Mouse (Mus musculus): ENCODE measurements around the gene Kcnn4. TPM values are rescaled to one million over a fixed set of nuclear protein-coding genes. Genes with fewer than 3 reads are reported as not detected.

Kcnn4 gene
- polyA plus RNA-seq, 1 experiment from 2014 or later, result 127 TPM

DNA sequence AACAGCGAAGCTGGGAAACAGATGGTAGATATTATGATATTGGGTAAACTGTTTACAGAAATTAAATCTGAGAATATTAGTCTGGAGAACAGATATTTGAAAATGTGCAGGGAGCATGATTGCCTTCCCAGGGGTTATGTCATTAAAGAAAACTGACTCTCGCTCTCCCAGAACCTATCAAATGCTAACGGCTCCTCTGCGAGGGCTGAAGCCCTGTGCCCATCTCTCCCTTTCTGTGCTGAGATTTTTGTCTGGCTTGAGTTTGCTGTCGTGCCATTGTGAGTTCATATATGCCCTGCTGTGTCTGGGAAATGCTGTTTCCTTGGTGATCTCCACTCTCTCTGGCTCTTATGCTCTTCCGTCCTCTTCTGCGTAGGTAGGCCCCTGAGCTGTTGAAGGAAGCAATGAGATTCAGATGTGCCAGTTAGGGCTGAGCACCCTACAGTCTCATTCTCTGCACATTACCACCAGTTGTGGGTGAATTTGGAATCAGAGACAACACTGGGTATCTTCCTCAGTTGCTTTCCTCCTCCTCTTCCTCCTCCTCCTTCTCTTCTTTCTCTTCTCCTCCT is 26.3 kb upstream of the Kcnn4 start:
- Histone ChIP-seq H3K4me2 (no peak overlapping the region), H3K27me3 (0 out of 2 replicates have a peak, but pooled peaks cover under 1% of the 10 kb centered on the region), H3K4me1 (replicated peaks) (no peaks in the 10 kb centered on the region), H3K36me3 (replicated peaks) (no peaks in the 10 kb centered on the region), H3K9ac (no peak overlapping the region), H3K9me3 (replicated peaks) (no peaks in the 10 kb centered on the region), H3K4me3 (replicated peaks) (no peak overlapping the region), H3K27ac (replicated peaks) (no peak overlapping the region)
- no peak for ATAC-seq (ENCODE audit: insufficient read depth)
- 60% methylated on average over 7 of the region's 7 CpGs for WGBS (ENCODE audit: insufficient replicate concordance)

DNA sequence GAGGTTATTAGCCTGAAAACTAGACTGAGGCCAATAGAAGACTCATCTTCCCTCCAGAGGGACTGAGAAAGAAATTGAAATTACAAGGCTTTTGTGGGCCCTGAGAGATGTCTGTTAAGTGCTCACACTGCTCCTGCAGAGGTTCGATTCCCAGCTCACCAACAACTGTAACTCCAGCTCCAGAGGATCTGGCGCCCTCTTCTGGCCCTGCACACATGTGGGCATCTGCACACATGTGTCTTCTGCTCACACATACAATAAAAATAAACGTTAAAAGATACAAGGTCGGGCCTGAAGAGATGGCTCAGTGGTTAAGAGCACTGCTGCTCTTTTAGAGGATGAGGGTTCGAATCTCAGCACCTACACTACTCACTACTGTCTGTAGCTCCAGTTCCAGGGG is 23.6 kb upstream of the Kcnn4 start:
- H3K36me3 ChIP-seq (replicated peaks), result no peaks in the 10 kb centered on the region
- H3K9ac ChIP-seq, result no peak overlapping the region
- no peak overlapping the region for H3K4me2 ChIP-seq
- peaks cover 5% of the 10 kb centered on the region; the same call in 1 of the 2 replicates for H3K27me3 ChIP-seq
- 50% methylated on average over 5 of the region's 5 CpGs for WGBS (ENCODE audit: insufficient replicate concordance)
- no peak for ATAC-seq (ENCODE audit: insufficient read depth)
- H3K27ac ChIP-seq (replicated peaks), result no peak overlapping the region
- H3K9me3 ChIP-seq (replicated peaks), result no peaks in the 10 kb centered on the region
- H3K4me3 ChIP-seq (replicated peaks), result no peak overlapping the region
- no peaks in the 10 kb centered on the region for H3K4me1 ChIP-seq (replicated peaks)

DNA sequence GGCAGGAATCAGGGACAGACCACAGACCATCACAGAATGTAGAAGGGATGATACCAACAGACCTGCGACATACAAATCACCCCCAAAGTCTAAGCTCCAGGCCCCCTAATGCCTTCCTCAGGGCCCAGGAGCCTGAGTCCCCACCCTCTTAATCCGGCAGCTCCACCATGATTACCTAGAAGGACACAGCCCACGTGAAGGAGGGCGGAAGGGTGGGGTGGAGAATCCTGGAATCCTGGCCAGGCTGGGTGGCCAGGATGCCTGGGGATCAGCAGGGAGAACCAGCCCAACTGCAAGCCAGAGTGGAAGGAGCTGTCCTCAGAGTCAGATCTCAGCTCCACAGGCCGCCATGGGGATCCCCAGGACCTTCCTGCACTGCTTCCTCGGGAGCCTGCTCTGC is 21.2 kb upstream of the Kcnn4 start, which contains the start of gene Lypd5:
Lypd5 (plus strand) TSS at position 301 of the 400 bp plus-strand sequence.
- no peaks in the 10 kb centered on the region for H3K9me3 ChIP-seq (replicated peaks)
- H3K9ac ChIP-seq, result no peak within 1 kb of the TSS
- H3K27ac ChIP-seq (replicated peaks), result no peak within 1 kb of the TSS
- H3K4me2 ChIP-seq, result no peak within 1 kb of the TSS
- H3K4me1 ChIP-seq (replicated peaks), result no peaks in the 10 kb centered on the region
- peaks cover 10% of the 10 kb centered on the region; the same call in 1 of the 2 replicates for H3K27me3 ChIP-seq
- H3K4me3 ChIP-seq (replicated peaks), result no peak within 1 kb of the TSS
- 26% methylated on average over 6 of the region's 6 CpGs for WGBS (ENCODE audit: insufficient replicate concordance)
- no peaks in the 10 kb centered on the region for H3K36me3 ChIP-seq (replicated peaks)
- no peak for ATAC-seq (ENCODE audit: insufficient read depth)

DNA sequence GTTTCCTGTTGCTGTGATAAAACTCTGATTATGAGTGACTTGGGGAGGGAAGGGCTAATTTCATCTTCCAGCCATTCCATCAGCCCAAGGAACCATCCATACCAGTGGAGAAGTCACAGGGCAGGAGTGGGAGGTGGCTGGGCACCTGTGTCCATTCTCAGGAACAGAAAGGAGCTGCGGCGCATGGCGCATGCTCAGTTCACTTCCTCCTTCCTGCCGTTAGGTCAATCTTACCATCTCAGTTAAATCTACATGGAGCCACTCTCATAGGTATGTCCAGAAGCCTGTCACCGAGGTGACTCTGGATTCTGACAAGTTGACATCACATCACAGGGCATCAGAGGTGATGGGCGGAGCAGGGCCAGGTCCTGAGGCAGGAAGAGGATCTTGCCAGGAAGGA is 14.4 kb upstream of the Kcnn4 start:
- no peak overlapping the region for H3K9ac ChIP-seq
- no peak overlapping the region for H3K4me3 ChIP-seq (replicated peaks)
- WGBS (ENCODE audit: insufficient replicate concordance), result 61% methylated on average over 6 of the region's 6 CpGs
- H3K4me2 ChIP-seq, result no peak overlapping the region
- H3K36me3 ChIP-seq (replicated peaks), result no peaks in the 10 kb centered on the region
- no peak overlapping the region for H3K27ac ChIP-seq (replicated peaks)
- no peaks in the 10 kb centered on the region for H3K9me3 ChIP-seq (replicated peaks)
- no peaks in the 10 kb centered on the region for H3K4me1 ChIP-seq (replicated peaks)
- ATAC-seq (ENCODE audit: insufficient read depth), result no peak
- H3K27me3 ChIP-seq, result 0 out of 2 replicates have a peak, but pooled peaks cover 5% of the 10 kb centered on the region

DNA sequence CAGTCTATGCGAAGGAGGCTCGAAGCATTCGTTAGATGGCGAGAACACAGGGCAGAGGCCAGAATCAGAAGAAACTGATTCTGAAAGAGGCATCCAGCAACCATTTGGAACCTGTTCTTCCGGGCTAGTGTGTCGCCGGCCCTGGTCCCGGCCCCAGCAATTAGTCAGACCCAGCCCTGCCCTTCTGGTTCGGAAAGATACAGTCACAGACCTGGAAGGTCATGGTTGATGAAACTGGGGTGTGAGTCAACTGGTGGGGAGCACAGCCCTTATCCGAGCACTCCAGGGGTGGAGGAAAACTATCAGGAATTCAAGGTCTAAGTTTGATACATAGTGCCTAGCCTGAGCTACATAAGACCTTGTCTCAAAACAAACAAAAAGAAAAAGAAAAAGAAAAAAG is 14.0 kb upstream of the Kcnn4 start:
- Histone ChIP-seq H3K4me1 (replicated peaks) (no peaks in the 10 kb centered on the region), H3K4me3 (replicated peaks) (no peak overlapping the region), H3K27me3 (0 out of 2 replicates have a peak, but pooled peaks cover 5% of the 10 kb centered on the region), H3K36me3 (replicated peaks) (no peaks in the 10 kb centered on the region), H3K9me3 (replicated peaks) (no peaks in the 10 kb centered on the region), H3K9ac (no peak overlapping the region), H3K4me2 (no peak overlapping the region), H3K27ac (replicated peaks) (no peak overlapping the region)
- no peak for ATAC-seq (ENCODE audit: insufficient read depth)
- 61% methylated on average over 10 of the region's 10 CpGs for WGBS (ENCODE audit: insufficient replicate concordance)

DNA sequence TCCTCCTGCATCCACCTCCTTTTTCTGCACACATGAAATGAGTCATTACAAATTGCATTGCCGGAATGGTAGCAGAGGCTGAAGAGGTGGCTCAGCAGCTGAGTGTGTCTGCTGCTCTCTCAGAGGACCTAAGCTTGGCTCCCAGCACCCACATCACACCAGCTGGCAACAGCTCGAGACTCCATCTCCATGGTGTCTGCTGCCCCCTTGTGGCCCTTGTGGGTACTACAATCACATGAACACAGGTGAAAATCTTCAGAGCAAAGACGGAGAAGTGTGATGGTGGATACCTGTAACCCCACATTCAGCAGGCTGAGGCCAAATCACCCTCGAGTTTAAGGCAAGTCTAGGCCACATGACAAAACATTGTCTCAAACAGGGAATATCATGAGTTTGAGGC is 12.2 kb upstream of the Kcnn4 start:
- Histone ChIP-seq H3K27me3 (peaks cover 7% of the 10 kb centered on the region; the same call in 1 of the 2 replicates), H3K36me3 (replicated peaks) (no peaks in the 10 kb centered on the region), H3K9ac (no peak overlapping the region), H3K27ac (replicated peaks) (no peak overlapping the region), H3K4me3 (replicated peaks) (no peak overlapping the region), H3K4me1 (replicated peaks) (no peaks in the 10 kb centered on the region), H3K9me3 (replicated peaks) (no peaks in the 10 kb centered on the region), H3K4me2 (no peak overlapping the region)
- 40% methylated on average over 4 of the region's 4 CpGs for WGBS (ENCODE audit: insufficient replicate concordance)
- ATAC-seq (ENCODE audit: insufficient read depth), result no peak

DNA sequence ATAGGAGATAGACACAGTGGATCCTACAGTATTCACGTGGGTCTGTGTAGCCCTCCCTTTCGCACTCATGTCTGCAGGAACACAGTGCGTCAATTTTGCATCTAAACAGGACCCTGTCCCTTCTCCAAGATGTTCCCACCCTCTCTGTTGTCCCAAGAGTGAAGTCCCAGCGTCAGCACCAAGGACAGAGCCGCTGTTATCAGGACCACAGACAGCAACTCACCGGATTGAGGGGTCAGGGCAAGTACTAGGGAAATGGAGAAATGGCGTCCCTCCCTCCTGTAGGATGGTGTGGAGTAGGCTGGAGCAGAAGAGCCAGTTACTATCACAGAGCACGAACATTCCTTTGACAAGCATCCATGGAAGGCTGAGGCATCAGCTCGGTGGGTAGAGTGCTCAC is 10.8 kb upstream of the Kcnn4 start:
- 15% methylated on average over 9 of the region's 9 CpGs for WGBS (ENCODE audit: insufficient replicate concordance)

DNA sequence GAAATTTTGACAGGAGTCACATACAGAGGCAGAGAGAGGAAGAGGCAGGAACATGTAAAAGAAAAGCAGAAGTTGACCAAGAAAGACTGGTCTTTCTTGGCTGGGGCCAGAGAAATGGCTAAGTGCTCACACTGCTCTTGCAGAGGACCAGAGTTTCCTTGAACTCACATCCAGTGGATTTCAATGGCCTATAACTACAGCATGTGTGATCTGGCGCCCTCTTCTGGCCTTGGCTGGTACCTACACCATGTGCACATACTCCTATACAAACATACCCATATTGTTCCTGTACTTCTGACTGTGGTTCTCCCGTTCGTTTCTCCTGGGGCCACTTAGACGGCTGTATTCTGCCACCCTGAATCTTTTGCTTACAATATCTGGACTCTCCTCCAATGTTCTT is 9.1 kb upstream of the Kcnn4 start:
- Histone ChIP-seq H3K36me3 (replicated peaks) (no peaks in the 10 kb centered on the region), H3K27me3 (peaks cover 10% of the 10 kb centered on the region; the same call in 1 of the 2 replicates), H3K4me3 (replicated peaks) (no peak overlapping the region), H3K4me1 (replicated peaks) (peaks cover 25% of the 10 kb centered on the region), H3K4me2 (no peak overlapping the region), H3K27ac (replicated peaks) (no peak overlapping the region), H3K9me3 (replicated peaks) (no peaks in the 10 kb centered on the region), H3K9ac (no peak overlapping the region)
- WGBS (ENCODE audit: insufficient replicate concordance), result 52% methylated on average over 4 of the region's 4 CpGs
- ATAC-seq (ENCODE audit: insufficient read depth), result no peak

More for the DNA sequence above, 10.8 kb upstream of the Kcnn4 start:
- Histone ChIP-seq H3K4me1 (replicated peaks) (peaks cover 8% of the 10 kb centered on the region), H3K27me3 (peaks cover 10% of the 10 kb centered on the region; the same call in 1 of the 2 replicates), H3K36me3 (replicated peaks) (no peaks in the 10 kb centered on the region), H3K9ac (no peak overlapping the region), H3K4me2 (no peak overlapping the region), H3K4me3 (replicated peaks) (no peak overlapping the region), H3K9me3 (replicated peaks) (no peaks in the 10 kb centered on the region), H3K27ac (replicated peaks) (no peak overlapping the region)
- no peak for ATAC-seq (ENCODE audit: insufficient read depth)

DNA sequence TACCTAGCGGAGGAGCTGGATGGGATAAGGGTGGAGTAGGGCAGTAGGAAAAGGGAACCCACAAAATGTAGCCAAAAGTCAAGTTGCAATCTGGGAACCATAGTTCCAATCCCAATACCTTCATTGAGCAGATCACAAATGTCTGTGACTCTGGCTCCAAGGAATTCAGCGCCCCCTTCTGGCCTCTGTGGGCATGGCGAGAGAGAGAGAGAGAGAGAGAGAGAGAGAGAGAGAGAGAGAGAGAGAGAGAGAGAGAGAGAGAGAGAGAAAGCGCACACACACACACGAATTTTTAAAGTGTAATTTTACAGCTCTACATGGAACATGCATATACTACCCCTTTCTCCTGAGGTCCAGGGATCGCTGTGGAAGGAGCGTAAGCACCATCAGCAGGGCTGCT is 6.8 kb upstream of the Kcnn4 start:
- Histone ChIP-seq H3K9ac (no peak overlapping the region; the same call in 1 of the 2 replicates), H3K9me3 (replicated peaks) (no peaks in the 10 kb centered on the region), H3K27me3 (peaks cover 10% of the 10 kb centered on the region; the same call in 1 of the 2 replicates), H3K4me2 (no peak overlapping the region), H3K27ac (replicated peaks) (no peak overlapping the region), H3K36me3 (replicated peaks) (no peaks in the 10 kb centered on the region), H3K4me1 (replicated peaks) (peaks cover 48% of the 10 kb centered on the region), H3K4me3 (replicated peaks) (no peak overlapping the region)
- 12% methylated on average over 7 of the region's 7 CpGs for WGBS (ENCODE audit: insufficient replicate concordance)
- ATAC-seq (ENCODE audit: insufficient read depth), result no peak

DNA sequence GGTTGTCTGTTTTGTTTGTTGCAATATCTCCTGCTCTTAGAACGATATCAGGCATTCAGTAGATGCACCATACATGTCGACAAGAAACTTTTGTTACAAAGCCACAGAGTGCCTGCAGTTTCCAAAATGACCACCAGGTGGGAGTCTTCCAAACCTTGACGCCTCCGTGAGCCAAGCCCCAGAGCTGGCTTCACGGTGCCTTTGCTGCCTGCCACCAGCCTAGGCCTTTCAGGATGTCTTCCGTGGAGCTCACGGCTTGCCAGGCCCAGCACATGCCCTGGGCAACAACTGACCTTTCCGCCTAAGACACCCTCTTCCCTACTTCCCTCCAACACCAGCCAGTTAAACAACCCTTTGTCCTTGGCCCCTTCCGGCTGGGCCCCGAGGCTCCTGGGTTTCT is 5.2 kb upstream of the Kcnn4 start:
- Histone ChIP-seq H3K4me3 (replicated peaks) (no peak overlapping the region), H3K9ac (peak overlapping the region; percentile 45), H3K27ac (replicated peaks) (peak overlapping the region; percentile 98), H3K4me2 (peak overlapping the region; percentile 46), H3K9me3 (replicated peaks) (no peaks in the 10 kb centered on the region), H3K27me3 (peaks cover 10% of the 10 kb centered on the region; the same call in 1 of the 2 replicates), H3K4me1 (replicated peaks) (peaks cover 64% of the 10 kb centered on the region), H3K36me3 (replicated peaks) (no peaks in the 10 kb centered on the region)
- WGBS (ENCODE audit: insufficient replicate concordance), result 19% methylated on average over 10 of the region's 10 CpGs
- ATAC-seq (ENCODE audit: insufficient read depth), result peak; percentile 47

DNA sequence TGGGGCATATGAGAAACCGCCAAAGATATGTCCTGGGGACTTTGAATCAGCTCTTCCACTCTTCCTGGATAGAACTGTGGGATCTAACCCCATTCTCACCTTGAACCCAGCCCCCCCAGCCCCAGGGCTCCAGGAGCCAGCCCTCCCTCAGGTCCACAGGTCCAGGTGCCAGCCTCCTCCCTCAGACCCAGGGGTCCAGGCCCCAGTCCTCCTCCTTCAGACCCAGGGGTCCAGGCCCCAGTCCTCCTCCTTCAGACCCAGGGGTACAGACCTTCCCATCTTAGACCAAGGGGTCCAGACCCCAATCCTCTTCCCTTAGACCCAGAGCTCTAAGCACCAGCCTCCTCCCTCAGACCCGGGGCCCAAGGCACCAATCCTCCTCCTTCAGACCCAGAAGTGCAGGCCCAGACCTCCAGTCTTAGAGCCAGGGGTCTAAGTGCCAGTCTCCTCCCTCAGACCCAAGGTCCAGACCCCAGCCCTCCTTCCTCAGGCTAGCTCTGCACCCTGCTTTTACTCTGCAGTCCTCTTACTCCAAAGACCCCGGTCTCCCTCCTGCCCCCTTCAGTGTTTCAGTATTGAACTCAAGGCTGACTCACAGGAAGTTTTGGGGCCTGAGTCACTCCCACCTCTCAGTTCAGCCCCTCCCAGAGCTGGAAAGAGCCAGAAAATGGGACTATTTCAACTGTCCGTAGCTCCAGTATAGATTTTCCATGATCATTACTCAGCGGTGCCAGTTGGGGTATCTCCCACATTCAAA is 4.6 kb upstream of the Kcnn4 start:
- H3K4me3 ChIP-seq (replicated peaks), result no peak overlapping the region
- no peaks in the 10 kb centered on the region for H3K9me3 ChIP-seq (replicated peaks)
- peak overlapping the region; percentile 46 for H3K4me2 ChIP-seq
- H3K27me3 ChIP-seq, result peaks cover 10% of the 10 kb centered on the region; the same call in 1 of the 2 replicates
- H3K36me3 ChIP-seq (replicated peaks), result no peaks in the 10 kb centered on the region
- ATAC-seq (ENCODE audit: insufficient read depth), result no peak
- peak overlapping the region; percentile 98 for H3K27ac ChIP-seq (replicated peaks)
- H3K4me1 ChIP-seq (replicated peaks), result peaks cover 69% of the 10 kb centered on the region
- WGBS (ENCODE audit: insufficient replicate concordance), result 69% methylated on average over 5 of the region's 5 CpGs
- peak overlapping the region; percentile 45 for H3K9ac ChIP-seq

Measured in liver, embryonic 15.5 days (tissue).